Mouse (Mus musculus) fat pad, adult 2 months (tissue): Measurements from ENCODE around the gene Tmem129.

Experiments
- DNase-seq: peaks from one replicate; pipeline ENCODE4 v3.0.0-alpha.2; 2011; ENCODE audit warnings: low read depth, low spot score; ENCODE audit errors: extremely low read depth

Gene Tmem129

DNA sequence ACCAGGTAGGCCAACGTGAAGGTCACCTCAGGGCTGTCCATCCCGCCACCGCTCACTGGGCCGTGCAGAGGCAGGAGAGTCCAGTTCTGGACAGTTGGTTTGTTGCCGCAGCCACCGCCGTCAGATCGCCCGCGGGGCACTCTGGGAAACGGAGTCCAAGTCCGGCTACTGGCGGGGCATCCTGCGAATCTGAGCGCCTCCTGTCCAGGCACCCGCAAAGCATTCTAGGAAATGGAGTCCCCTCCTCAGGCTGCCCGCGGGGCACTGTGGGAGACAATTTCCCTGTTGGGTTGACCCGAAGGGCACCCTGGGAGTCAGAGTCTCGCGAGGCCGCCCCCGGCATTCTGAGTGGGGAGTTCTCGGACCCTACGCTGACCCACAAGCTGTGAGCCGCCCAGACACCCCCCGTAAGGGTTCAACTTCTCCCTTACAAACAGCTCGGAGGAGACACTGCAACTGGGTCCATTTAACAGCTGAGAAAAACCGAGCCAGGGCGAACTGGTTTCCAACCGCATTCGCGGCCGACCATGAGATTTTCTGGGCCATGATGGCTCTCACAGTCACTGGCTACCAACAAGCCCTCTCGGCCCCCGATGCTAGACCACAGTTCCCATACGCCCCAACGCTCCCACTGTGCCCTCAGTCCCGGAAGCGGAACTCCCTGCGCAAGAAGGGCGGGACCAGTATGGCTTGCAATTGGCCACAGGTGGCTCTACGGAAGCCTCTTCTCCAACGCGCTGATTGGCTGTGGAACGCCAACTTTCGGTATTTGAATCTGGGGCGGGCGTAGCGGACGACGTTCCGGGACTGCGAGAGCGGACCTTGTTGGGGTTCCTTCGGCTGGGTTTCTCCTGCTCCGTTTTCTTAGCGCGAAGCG, at the start of gene Tmem129, which contains the start of gene Tacc3:
Gene Tmem129 (minus strand): TSS at position 630 of the 877 bp plus-strand sequence.
Gene Tacc3 (plus strand): TSS at position 342 of the 877 bp plus-strand sequence.
- DNase-seq: peak; percentile 86

DNA sequence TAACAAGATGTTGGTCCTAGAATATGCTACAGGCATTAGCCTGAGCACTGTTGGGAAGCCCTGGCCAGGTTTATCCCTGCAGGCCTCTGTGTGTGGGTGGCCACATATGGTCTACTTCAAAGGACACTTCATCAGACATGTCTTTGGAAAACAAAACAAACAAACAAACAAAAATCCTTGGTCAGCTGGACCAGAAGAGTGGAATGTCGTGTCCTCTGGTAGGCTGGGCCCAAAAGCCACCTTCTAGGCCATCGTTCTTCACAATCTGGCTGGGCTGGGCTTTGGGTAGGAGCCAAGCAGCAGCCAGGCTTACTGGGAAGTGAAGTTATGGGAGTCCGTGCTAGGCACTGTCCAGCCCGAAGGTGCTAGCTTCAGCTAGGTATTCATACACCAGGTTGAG, 48.9 kb upstream of the Tmem129 start:
- DNase-seq: no peak

DNA sequence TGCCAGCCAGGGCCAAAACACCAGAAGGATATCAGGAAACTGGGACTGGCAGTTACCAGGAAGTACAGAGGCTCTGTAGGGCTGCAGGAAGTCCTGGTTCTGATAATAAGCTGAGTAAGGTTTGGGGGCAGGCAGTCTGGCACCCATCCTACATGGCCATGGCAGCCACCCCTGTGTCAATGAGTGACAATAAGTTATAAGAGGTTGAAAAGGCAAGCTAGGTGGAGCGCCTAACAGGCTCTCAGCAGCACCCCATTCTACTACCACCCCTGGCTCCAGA, 48.1 kb upstream of the Tmem129 start:
- DNase-seq: no peak

DNA sequence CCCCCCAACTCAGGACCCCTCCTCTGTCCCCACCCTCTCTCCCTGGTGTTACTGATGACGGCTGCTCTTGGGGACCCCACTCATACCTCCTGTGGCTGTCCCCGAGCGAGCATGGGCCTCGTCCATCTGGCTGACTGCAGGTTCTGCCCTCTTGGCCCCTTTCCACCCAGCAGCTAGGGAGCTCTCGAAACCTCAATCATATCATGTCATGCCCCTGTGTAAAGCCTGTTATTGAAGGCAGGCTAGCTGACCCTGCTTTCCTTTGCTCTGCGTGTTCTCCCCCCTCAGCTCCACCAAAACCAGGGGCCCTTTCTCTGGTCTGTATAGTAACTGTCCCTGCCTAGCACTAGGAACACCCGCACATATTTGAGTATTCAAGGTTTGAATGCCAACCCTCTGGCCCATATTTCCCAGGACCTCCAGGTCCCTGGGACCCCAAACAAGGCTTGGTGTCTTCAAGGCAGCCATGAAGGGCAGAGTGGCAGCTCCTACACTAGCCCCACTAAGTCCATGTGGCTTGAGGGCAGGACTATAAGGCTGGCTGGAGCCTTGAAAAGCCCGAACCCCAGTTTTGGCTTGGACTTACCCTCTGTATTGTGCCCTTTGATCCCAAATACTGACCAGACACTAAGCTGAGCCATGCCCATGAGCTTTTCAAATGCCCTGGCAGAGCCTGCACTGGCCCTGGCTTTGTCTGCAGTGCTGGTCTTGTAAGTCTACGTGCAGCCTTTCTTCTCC, 47.6 kb upstream of the Tmem129 start:
- no peak for DNase-seq

DNA sequence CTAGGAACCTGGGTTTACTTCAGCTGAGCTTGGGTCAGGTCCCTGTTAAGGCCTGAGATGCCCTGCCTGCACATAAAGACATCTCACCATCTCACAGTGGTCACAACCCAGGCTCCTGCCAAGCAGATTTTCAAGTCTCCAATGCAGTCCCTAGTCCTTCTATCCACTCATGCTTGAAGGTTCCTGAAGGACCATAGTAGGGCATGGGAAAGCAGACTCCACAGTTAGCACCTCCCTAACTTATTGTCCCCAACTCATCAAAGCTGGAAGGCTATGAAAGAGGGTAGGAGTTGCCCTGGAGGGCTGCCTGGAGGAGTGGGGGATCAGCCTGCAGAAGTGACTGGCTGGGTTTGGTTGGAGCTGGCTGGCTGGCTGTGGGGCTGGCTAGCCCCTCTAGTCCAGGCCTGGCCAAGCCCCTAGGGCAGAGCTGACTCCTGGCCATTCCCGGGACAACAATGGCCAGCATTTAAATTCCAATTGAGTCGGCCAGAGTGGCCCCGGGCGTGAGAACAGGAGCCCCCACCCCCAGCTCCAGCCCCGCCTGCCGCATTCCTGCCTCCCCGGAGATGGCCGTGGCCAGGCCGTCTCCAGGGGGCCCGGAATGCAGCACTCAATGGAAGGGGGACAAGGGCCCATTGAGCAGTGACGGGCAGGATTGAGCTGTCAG, 46.9 kb upstream of the Tmem129 start:
- no peak for DNase-seq

DNA sequence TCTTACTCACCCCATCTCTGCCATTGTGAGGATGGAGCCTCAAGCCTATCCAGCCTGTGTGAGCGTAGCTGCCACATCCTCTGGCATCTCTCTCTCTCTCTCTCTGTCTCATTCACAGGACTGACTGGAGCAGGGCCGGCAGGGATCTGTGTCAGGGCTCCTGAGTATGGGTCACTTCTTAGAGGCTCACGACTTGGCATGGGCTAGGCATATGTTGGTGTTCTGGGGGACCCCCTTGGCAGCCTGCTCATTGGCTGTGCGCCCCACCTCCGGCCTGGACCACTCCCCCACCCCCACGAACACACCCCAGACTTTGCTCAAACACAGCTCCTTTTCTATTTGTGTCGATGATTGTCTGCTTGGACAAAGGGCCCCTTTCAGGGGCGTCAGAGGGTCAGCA, 45.8 kb upstream of the Tmem129 start:
- no peak for DNase-seq

DNA sequence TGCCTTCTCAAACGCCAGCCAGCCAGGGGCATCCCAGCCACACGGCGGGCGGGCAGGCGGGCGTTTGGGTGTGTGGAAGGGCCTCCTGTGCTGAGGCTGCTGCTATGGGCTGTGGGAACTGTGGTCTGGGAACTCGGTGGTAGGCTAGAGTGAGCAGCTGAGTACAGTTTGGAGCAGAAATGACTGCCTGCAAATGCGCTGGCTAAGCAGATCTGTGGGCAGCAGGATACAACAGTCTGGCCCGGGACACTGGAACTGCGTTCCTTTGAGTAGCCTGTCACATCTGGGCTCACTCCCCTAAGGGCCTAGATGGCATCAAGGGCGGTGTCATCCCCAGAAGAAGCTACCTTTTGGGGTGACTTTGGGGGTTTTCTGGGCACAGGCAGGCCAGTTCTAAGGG, 43.6 kb upstream of the Tmem129 start:
- no peak for DNase-seq

DNA sequence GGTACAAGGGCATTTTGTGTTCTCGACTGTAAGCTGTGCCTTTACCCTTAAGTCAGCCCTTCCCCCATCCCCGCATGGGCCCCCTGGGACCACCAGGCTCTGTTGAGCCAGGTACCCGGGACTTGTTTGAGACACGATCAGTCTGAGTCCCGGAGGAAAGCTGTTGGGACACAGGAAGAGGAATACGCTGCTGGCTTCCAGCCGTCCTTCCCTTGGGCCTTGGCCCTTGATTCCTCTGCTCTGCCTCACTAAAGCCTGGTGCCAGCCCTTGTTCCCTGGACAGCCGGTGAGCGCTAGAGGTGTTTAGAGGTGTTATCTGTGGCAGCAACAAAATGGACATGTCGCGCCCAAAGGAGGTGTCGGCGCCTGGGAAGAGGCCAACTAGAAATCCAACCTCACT, 41.8 kb upstream of the Tmem129 start:
- DNase-seq: no peak

DNA sequence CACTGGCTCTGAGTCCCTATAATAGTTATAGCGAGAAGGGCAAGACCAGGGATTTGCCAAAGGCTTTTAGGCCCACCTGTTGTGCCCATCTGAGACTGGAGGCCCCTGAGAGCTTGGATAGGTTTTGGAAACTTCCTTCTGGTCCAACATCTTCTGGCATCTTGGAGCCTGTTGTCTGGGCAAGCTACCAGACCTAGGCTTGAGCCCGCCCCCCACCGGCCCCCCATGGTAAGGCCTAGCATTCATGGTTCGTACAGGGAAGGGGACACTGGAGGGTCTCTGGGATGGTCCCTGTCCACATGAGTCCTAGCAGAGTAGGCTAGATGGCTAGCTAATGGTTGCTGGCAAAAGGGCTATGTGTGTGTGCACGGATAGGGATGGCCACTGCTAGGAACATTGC, 40.5 kb upstream of the Tmem129 start:
- DNase-seq: no peak

DNA sequence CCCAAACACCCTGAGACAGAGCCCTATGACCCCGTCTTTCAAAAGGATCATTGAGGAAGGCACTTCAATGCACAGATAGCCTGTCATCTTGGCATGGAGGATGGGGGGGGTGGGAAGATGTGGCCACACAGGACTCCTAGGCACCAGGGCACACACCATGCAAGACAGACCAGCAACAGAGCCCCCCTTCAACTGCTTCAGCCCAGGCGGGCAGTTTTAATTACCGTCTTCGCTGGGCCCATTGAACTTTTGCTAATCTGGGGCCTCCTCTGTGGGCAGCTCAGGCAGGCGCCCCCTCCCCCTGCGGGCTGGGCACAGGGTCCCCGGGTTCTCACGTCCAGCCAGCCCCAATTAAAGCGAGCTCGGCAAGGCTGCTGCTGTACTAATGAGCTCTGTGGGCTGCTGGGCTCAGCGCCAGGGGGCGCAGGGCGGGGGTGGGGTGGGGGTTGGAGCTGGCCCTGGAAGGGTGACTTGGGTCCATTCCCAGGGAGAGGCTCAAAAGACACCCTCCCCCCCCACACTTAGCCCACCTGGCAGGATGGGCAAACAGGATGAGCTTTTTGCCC, 39.8 kb upstream of the Tmem129 start:
- no peak for DNase-seq

DNA sequence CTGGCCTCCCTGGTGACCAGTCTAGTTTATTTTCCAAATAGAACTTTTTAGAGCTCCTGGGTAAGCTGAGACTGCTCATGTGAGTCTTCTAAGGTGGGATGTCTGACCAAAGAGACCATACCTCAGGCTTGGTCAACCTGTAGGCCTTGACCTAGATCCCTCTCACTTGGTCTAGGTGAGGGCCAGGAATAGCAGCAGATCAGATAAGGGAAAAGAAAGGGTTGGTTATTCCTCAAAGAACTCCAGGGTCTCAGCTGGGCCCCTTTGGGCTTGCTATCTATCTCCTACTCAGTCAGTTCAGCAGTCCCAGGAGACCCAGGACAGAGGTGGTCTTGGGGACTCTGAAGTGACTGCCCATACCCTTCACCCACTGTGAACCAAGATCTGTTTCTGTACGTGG, 39.3 kb upstream of the Tmem129 start:
- no peak for DNase-seq

DNA sequence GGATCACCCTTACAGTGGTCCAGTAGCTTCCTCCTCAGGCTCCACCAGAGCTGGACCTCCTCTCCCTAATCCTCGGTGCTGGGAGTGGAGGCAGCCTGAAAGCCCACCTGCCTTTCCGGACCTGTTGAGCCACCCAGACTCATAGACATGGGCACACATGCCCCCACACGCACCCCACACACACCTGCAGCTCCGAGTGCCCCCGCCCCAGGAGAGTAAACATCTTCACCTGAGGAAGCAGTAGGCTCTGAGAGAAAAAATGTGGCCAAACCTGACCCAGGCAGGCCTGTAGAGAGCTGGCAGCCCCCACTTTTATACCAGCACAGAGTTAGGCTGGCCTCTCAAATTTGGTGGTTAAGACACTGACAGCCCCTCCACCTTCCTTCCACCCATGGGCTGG, 38.2 kb upstream of the Tmem129 start:
- no peak for DNase-seq

DNA sequence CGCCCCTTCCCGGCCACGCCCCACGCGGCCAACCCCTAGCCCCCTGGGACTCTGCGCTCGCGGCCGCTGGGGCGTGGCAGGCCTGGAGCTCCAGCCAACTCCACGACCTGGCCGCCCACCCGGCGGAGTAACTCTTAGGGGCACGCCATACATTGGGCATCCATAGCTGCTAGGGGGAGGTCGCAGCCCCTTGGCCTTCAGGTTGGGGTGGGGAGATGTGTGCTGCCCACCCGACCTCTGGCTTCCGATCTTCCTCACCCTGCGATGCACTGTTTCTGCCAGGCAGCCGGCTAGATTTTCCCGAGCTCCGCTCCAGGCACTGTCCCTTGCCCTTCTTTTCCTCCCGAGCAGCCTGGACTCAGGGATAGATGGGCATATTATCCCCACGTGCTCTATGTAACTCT, 37.5 kb upstream of the Tmem129 start:
- no peak for DNase-seq

DNA sequence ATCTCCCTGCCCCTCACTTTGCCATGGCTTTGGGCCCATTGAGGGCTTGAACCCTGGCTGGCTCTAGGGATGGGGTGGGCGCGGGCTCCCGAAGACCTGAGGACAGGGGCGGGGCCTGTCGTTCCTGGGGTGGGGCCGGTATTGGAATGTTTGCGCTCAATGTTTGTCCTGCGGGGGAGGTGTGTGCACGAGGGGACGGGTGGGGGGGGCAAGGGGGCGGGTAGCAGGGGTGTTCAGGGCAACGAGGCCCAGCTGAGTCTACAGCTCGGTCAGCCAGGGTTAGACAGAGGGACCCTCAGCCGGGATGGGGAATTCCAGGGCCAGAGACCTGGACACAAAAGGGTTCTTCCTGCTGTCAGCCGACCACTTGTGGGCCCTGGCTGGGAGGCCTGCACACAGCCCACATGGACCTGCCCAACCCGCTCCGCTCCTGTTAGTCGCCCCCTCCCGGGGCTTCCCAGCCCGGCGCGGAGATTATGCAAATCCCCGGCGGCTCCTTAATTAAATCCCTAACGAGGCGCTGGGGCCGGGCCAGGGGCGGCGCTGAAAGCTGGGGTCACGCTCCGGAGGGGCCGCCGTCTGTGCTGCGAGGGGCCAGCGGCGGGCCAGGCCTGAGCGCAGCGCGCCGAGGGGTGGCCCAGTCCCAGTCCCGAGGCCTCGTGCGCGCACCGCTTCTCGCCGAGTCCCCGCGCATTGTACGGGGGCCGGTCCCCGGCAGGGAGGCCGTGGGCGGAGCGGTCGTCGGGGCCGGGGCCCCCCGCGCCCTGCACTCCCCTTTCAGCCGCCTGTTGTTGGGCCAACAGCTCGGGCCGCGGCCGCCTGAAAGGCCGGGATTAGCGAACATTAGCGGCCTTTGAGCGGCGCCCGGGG, 36.9 kb upstream of the Tmem129 start:
- no peak for DNase-seq

DNA sequence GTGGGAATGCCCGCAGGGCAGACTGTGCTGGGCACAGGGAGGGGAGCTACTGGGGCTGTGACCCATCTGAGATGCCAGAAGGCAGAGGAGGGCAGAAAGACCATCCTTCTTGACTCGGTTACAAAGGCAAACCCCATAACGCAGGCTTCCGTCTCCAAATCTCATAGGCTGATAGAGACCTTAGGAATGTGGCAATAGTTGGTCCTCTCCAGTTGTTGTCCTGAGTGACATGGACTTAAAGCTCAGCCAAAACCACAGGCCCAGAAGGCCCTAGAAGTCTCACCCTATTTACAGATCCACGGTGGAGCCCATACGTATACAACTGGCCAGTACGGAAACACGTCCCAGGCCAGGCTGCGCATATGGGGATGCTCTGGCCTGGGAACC, 36.2 kb upstream of the Tmem129 start:
- DNase-seq: no peak

DNA sequence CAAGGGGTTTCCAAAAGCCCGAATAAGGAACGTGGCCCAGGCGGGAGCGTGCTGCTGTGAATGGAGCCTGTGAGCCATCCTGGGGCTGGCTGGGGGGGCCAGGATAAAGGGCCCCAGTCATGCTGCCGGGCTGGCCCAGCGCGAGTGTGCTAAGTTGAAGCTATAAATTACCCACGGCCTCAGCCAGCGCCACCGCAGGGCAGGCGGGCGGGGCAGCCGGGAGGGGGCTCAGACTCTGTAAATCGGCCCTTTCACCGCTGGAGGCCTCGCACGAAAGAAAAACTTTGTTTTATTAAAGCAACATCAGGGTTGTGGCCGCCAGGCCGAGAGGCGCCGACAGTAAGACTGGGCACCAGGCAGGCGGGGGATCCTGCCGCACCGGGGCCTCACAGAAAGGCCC, 34.2 kb upstream of the Tmem129 start:
- no peak for DNase-seq

DNA sequence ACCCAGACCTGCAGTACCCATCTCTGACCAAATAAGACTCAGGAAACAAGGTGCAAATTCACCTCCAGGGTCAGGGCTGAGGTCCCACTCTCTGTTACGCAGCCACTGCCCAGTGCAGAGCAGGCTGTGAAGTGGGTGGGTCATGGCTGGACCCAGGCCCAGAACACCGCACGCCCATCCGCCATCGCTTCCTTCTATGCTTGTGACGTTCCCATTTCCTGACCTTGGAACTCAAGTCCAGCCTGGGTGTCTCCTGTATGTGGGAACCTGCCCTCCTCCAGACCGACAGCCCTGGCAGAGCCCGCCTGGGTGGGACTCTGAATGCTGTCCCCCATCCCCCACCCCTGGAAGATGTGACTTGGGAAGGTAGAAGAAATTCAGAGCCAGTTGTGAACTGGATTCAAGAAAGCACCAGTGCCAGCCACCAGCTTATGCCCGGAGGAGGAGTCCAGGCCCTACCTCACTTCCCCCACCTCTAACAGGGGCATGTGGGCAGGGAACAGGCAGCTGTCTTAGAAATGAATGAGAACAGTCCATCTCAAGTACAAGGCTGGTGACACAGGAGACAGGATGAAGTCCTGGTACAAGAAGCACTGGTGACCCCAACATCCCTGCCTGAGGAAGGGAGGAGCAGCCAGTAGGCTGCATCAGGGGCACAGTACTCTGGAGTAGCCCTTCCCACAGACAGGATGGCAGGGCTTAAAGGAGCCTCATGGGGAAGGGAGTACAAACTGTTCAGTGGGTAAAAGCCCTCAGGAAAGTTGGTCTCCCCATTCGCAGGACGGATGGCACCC, 31.8 kb upstream of the Tmem129 start:
- no peak for DNase-seq

DNA sequence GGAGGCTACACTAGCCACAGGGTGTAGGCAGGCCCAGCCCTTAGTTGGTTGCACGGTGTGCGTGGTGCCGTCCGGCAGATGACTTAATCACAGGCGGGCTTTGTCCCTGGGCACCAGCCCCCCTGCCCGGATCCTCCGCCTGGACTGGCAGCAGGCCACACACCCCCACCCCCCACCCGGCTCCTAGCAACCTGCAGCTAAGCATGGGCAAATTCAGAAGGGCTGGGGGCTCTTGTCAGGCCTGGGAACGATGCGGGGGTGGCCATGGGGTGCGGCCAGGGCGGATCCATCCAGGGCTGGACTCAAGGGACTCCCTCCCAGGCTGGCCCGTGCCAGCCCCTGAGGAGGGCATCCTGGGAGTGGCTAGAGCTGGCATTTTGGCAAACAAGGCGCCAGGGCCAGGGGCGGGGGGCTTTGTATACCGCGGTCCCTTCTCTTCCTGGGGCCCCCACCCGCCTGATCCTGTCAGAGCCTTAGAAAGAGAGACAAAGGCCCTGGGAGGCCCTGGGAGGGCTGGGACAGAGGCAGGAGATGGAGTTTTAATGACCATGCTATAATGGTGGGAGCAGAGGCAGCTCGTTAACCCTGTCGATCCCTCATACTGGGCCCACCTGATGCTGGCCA, 31.1 kb upstream of the Tmem129 start:
- DNase-seq: no peak
